Mouse (Mus musculus): ENCODE results near the gene Olfr1381.
"Not testable (repeated sequence)": the region's sequence is repeated elsewhere in the genome, so short reads cannot be mapped to it uniquely, and the experiment has no call there.

DNA sequence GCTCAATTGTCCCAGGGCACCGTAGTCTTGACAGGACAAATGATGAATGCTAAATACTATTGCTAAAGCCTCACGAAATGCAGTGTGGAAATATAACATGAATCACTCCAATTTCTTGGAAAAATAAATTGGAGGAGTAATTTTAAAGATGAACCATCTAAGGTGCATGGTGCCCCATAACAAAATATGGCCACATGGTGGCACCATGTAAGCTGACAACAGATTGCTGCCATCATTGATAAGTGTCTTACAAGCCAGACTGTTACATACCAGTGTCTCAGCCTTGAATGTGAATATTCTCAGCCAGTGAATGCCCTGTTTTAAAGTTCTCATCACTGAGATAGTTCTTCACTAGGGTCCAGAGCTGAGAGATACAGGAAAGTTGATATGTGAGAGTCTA is 53.9 kb downstream of the Olfr1381 start:
- TF ChIP-seq CTCF (conservative IDR thresholded peaks at IDR 0.05; ENCODE audit: insufficient read depth, insufficient read length, low read depth, low read length); POLR2A (IDR thresholded peaks at IDR 0.05; ENCODE audit: low read depth, low read length): not testable (repeated sequence)

Data from kidney, adult 2 months (tissue).